Mouse (Mus musculus): ENCODE data around the gene Fnbp1. TPM values are rescaled to one million over a fixed set of nuclear protein-coding genes. Genes with fewer than 3 reads are reported as not detected.

Fnbp1 gene
- polyA plus RNA-seq, 1 experiment from 2014 or later, result 11.5 TPM

DNA sequence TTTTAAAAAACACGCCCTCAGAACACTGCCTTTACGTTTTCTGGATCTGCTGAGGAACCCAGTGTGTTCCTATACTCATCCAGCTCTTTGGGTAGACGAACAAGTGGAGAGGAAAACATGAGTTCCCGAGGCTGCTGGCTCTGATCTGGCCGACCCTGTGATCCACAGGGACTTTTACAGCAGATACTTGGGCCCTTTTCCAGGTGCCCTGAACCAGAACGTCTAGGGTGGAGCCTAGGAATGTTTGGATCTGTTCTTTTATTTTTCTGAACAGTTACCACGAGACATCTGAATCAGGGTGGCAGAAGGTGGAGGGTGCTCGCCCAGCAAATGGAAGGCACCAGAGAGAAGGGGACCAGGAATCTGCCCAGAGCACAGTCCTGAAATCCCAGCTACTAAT lies 42.7 kb downstream of the Fnbp1 start:
- no peak overlapping the region for H3K4me2 ChIP-seq

DNA sequence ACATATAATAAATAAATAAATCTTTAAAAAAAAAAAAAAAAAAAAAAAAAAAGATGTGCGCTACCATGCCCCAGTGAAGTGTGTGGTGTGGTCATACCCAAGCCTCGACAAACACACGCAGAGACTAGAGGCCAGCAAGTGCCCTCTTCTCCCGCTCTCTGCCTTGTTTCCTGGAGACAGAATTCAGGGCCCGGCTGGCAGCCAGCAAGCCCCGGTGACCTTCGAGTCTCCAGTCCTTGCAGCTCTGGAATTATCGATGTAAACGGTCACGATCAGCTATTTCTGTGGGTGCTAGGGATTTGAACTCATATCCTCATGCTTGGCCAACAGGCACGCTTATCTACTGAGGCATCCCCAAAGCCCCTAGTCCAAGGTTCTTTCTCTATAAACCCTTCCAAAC lies 43.2 kb downstream of the Fnbp1 start:
- Histone ChIP-seq H3K36me3 (ENCODE audit: control insufficient read depth, insufficient read depth, low read length) (no peaks in the 10 kb centered on the region), H3K4me2 (no peak overlapping the region), H3K4me1 (ENCODE audit: control insufficient read depth, insufficient read depth, low read length) (no peaks in the 10 kb centered on the region), H3K27ac (ENCODE audit: low read depth, low read length) (no peak overlapping the region), H3K27me3 (ENCODE audit: control insufficient read depth, insufficient read depth, low read length) (no peaks in the 10 kb centered on the region), H3K9me3 (ENCODE audit: control insufficient read depth, low read length) (no peaks in the 10 kb centered on the region), H3K4me3 (ENCODE audit: low read depth, low read length) (no peak overlapping the region), H3K9ac (ENCODE audit: low read length) (no peak overlapping the region)
- ATAC-seq (ENCODE audit: low FRiP score) (no peak), DNase-seq (ENCODE audit: low spot score, missing footprints) (no peak)
- WGBS, result 93% methylated on average over 11 of the region's 11 CpGs

More for the DNA sequence above, 42.7 kb downstream of the Fnbp1 start:
- no peaks in the 10 kb centered on the region for H3K4me1 ChIP-seq (ENCODE audit: control insufficient read depth, insufficient read depth, low read length)
- H3K9me3 ChIP-seq (ENCODE audit: control insufficient read depth, low read length), result no peaks in the 10 kb centered on the region
- DNase-seq (ENCODE audit: low spot score, missing footprints) (no peak), ATAC-seq (ENCODE audit: low FRiP score) (no peak)
- H3K27ac ChIP-seq (ENCODE audit: low read depth, low read length), result no peak overlapping the region
- H3K27me3 ChIP-seq (ENCODE audit: control insufficient read depth, insufficient read depth, low read length), result no peaks in the 10 kb centered on the region
- no peak overlapping the region for H3K9ac ChIP-seq (ENCODE audit: low read length)
- H3K36me3 ChIP-seq (ENCODE audit: control insufficient read depth, insufficient read depth, low read length), result no peaks in the 10 kb centered on the region
- WGBS, result 86% methylated on average over 8 of the region's 8 CpGs
- no peak overlapping the region for H3K4me3 ChIP-seq (ENCODE audit: low read depth, low read length)

DNA sequence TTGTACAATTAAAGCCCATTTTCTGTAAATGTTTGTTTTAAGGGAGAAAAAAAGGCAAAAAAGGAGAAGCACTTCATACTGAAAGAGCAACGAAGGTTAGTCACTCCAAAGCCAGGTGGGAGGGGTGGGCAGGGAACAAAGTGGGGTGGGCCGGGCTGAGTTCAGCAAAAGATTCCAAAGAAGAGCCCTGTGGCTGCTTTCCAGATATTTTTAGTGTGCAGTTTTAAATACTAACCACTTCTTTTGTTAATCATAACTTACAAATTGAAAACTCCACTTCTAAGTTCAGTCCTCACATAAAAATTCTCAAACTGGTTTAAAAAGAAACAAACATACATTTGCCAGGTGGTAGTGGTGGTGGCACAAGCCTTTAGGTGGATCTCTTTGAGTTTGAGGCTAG lies 44.5 kb downstream of the Fnbp1 start:
- ATAC-seq (ENCODE audit: low FRiP score), result no peak
- WGBS, result 89% methylated on average over 2 of the region's 2 CpGs
- Histone ChIP-seq H3K4me2 (no peak overlapping the region), H3K27me3 (ENCODE audit: control insufficient read depth, insufficient read depth, low read length) (no peaks in the 10 kb centered on the region), H3K27ac (ENCODE audit: low read depth, low read length) (no peak overlapping the region), H3K4me1 (ENCODE audit: control insufficient read depth, insufficient read depth, low read length) (no peaks in the 10 kb centered on the region), H3K36me3 (ENCODE audit: control insufficient read depth, insufficient read depth, low read length) (no peaks in the 10 kb centered on the region), H3K9me3 (ENCODE audit: control insufficient read depth, low read length) (no peaks in the 10 kb centered on the region), H3K4me3 (ENCODE audit: low read depth, low read length) (no peak overlapping the region), H3K9ac (ENCODE audit: low read length) (no peak overlapping the region)
- no peak for DNase-seq (ENCODE audit: low spot score, missing footprints)

DNA sequence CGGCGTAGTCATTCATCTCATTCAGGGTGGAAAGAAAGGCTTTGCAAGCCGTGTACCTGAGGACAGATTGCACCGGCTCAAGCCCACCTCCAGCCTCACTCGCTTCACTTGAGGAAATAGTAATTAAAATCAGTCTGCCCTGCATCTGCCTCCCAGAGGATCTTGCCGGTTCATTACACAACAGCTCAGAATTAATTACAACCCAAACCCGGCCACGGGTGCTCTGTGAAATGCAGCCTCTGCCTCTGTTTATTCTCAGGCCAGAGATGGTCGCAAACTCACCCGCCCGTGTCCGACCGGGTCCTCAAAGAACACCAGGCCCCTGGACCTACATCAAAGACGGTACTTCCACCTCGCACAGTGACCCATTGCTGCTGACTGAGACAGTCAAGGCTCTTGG lies 45.7 kb downstream of the Fnbp1 start:
- Histone ChIP-seq H3K27ac (ENCODE audit: low read depth, low read length) (no peak overlapping the region), H3K4me3 (ENCODE audit: low read depth, low read length) (no peak overlapping the region), H3K9ac (ENCODE audit: low read length) (no peak overlapping the region), H3K9me3 (ENCODE audit: control insufficient read depth, low read length) (no peaks in the 10 kb centered on the region), H3K27me3 (ENCODE audit: control insufficient read depth, insufficient read depth, low read length) (no peaks in the 10 kb centered on the region), H3K4me2 (no peak overlapping the region), H3K36me3 (ENCODE audit: control insufficient read depth, insufficient read depth, low read length) (no peaks in the 10 kb centered on the region), H3K4me1 (ENCODE audit: control insufficient read depth, insufficient read depth, low read length) (no peaks in the 10 kb centered on the region)
- ATAC-seq (ENCODE audit: low FRiP score), result no peak
- WGBS, result 82% methylated on average over 15 of the region's 15 CpGs
- DNase-seq (ENCODE audit: low spot score, missing footprints), result no peak

DNA sequence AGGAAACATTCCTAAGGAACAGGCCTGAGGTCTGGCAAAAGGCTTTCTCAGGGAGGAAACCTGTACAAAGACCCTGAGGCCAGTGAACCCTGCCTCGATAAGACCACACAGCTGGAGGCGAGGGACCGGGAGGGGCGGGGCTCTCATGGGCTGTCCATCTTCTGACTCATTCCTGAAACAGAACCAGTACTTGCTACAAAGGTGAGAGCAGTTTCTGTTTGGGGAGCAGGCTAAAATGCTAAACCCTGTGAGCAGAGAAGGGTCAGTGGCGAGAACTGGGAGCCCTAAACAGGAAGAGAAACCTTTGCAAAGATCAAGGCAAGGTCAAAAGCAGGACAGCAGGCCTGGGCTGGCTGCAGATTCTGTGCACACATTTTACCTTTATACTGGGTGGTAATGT lies 47.2 kb downstream of the Fnbp1 start:
- Histone ChIP-seq H3K9ac (ENCODE audit: low read length) (no peak overlapping the region), H3K27ac (ENCODE audit: low read depth, low read length) (no peak overlapping the region), H3K36me3 (ENCODE audit: control insufficient read depth, insufficient read depth, low read length) (no peaks in the 10 kb centered on the region), H3K4me2 (no peak overlapping the region), H3K27me3 (ENCODE audit: control insufficient read depth, insufficient read depth, low read length) (no peaks in the 10 kb centered on the region), H3K4me3 (ENCODE audit: low read depth, low read length) (no peak overlapping the region), H3K9me3 (ENCODE audit: control insufficient read depth, low read length) (no peaks in the 10 kb centered on the region), H3K4me1 (ENCODE audit: control insufficient read depth, insufficient read depth, low read length) (no peaks in the 10 kb centered on the region)
- ATAC-seq (ENCODE audit: low FRiP score) (no peak), DNase-seq (ENCODE audit: low spot score, missing footprints) (no peak)
- 51% methylated on average over 5 of the region's 5 CpGs for WGBS

DNA sequence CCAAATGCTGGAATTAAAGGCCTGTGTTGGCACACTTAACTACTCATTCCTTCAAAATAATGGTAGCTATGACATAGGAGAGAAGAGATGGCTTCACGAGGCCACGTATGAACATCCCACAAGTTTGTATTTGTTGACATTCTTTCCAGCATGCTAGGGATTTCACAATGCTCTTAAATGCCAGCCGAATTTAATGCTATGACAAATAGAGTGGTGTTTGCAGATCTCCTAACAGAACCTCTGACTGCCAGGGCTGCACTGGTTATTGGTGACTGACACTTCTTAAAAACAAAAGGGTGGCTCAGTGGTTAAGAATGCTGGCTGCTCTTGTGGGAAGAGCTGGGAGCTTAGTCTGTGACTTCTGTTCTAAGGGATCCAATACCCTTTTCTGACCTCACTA lies 48.9 kb downstream of the Fnbp1 start:
- WGBS, result 90% methylated on average over 3 of the region's 3 CpGs

DNA sequence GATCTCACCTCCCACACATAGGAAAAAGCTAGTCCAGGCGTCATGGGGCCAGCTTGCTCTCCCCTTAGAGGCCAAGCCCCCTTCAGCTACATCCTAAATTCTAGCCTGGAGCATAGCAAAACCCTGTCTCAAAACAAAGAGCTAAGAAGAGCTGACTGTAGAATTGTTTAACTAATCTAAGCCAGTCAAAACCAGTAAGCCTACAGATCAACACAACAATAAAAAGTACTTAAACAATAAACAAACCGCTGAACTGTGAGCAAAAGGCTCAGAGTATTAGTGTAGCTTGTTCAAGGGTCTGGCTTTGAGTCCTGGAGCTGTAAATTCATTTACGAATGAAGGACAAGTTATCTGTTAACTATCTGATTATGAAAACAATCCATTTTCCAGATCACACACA lies 50.6 kb downstream of the Fnbp1 start:
- peaks cover 11% of the 10 kb centered on the region for H3K4me1 ChIP-seq (ENCODE audit: control insufficient read depth, insufficient read depth, low read length)
- no peak overlapping the region for H3K27ac ChIP-seq (ENCODE audit: low read depth, low read length)
- no peak overlapping the region for H3K4me2 ChIP-seq
- H3K36me3 ChIP-seq (ENCODE audit: control insufficient read depth, insufficient read depth, low read length), result no peaks in the 10 kb centered on the region
- H3K27me3 ChIP-seq (ENCODE audit: control insufficient read depth, insufficient read depth, low read length), result no peaks in the 10 kb centered on the region
- H3K9ac ChIP-seq (ENCODE audit: low read length), result no peak overlapping the region
- H3K4me3 ChIP-seq (ENCODE audit: low read depth, low read length), result no peak overlapping the region
- no peak for DNase-seq (ENCODE audit: low spot score, missing footprints)
- ATAC-seq (ENCODE audit: low FRiP score), result no peak
- no peaks in the 10 kb centered on the region for H3K9me3 ChIP-seq (ENCODE audit: control insufficient read depth, low read length)
- 62% methylated on average over 3 of the region's 3 CpGs for WGBS

More for the DNA sequence above, 48.9 kb downstream of the Fnbp1 start:
- ATAC-seq (ENCODE audit: low FRiP score), result no peak
- no peaks in the 10 kb centered on the region for H3K27me3 ChIP-seq (ENCODE audit: control insufficient read depth, insufficient read depth, low read length)
- H3K4me2 ChIP-seq, result no peak overlapping the region
- peaks cover 7% of the 10 kb centered on the region for H3K4me1 ChIP-seq (ENCODE audit: control insufficient read depth, insufficient read depth, low read length)
- H3K9ac ChIP-seq (ENCODE audit: low read length), result no peak overlapping the region
- no peak for DNase-seq (ENCODE audit: low spot score, missing footprints)
- no peaks in the 10 kb centered on the region for H3K36me3 ChIP-seq (ENCODE audit: control insufficient read depth, insufficient read depth, low read length)
- H3K9me3 ChIP-seq (ENCODE audit: control insufficient read depth, low read length), result no peaks in the 10 kb centered on the region
- no peak overlapping the region for H3K4me3 ChIP-seq (ENCODE audit: low read depth, low read length)
- H3K27ac ChIP-seq (ENCODE audit: low read depth, low read length), result no peak overlapping the region

DNA sequence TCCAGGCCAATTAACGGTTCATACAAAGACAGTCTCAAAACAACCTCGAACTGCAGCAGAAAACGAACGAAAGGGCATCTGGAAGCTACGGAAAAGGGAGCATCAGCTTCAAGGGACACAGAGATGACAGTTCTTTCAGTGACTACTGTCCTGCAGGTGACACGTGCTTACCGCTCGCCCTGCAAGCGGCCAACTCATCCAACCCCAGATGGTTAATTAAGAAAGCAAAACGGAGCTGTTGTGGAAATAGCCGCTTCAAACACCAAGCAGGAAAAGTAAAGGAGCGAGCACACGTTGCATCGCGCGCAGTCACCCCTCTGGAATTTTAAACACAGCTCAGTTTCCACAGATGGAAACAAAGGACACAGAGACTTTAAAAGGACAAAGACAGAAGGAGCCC lies 52.2 kb downstream of the Fnbp1 start:
- Histone ChIP-seq H3K27me3 (ENCODE audit: control insufficient read depth, insufficient read depth, low read length) (no peaks in the 10 kb centered on the region), H3K4me2 (no peak overlapping the region), H3K27ac (ENCODE audit: low read depth, low read length) (no peak overlapping the region), H3K4me1 (ENCODE audit: control insufficient read depth, insufficient read depth, low read length) (peaks cover 11% of the 10 kb centered on the region), H3K4me3 (ENCODE audit: low read depth, low read length) (no peak overlapping the region), H3K9me3 (ENCODE audit: control insufficient read depth, low read length) (no peaks in the 10 kb centered on the region), H3K36me3 (ENCODE audit: control insufficient read depth, insufficient read depth, low read length) (no peaks in the 10 kb centered on the region), H3K9ac (ENCODE audit: low read length) (no peak overlapping the region)
- DNase-seq (ENCODE audit: low spot score, missing footprints) (no peak), ATAC-seq (ENCODE audit: low FRiP score) (no peak)
- 77% methylated on average over 16 of the region's 16 CpGs for WGBS

DNA sequence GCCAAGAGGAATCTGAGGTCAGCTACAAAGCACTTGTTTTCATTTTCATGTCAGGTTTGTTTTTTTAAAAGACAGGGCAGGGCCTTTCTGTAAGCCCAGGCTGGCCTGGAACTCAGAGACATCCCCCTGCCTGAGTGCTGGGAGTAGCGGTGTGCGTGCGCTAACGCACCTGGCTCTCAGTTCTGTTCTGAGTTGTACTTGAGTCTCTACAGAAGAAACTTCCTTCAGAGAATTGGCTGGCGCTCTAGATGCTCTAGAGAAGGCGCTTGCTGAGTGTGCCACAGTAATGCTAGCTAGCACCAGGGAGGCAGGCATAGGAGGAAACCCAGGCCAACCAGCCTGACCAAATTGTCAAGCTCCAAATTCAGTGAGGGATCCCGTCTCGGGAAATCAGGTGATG lies 52.9 kb downstream of the Fnbp1 start:
- no peaks in the 10 kb centered on the region for H3K27me3 ChIP-seq (ENCODE audit: control insufficient read depth, insufficient read depth, low read length)
- no peak overlapping the region for H3K9ac ChIP-seq (ENCODE audit: low read length)
- ATAC-seq (ENCODE audit: low FRiP score) (no peak), DNase-seq (ENCODE audit: low spot score, missing footprints) (no peak)
- H3K4me3 ChIP-seq (ENCODE audit: low read depth, low read length), result no peak overlapping the region
- 80% methylated on average over 8 of the region's 8 CpGs for WGBS
- H3K4me1 ChIP-seq (ENCODE audit: control insufficient read depth, insufficient read depth, low read length), result peaks cover 11% of the 10 kb centered on the region
- no peaks in the 10 kb centered on the region for H3K9me3 ChIP-seq (ENCODE audit: control insufficient read depth, low read length)
- peaks cover 2% of the 10 kb centered on the region; the same call in 1 of the 2 replicates for H3K36me3 ChIP-seq (ENCODE audit: control insufficient read depth, insufficient read depth, low read length)
- H3K27ac ChIP-seq (ENCODE audit: low read depth, low read length), result no peak overlapping the region
- H3K4me2 ChIP-seq, result no peak overlapping the region
